Comparison of ENCODE assay signal across 16 mouse cellular contexts in genomic region chr10:22659386-22659725, GRCm38 (mm10). TPM values are rescaled to one million over a fixed set of nuclear protein-coding genes. Genes with fewer than 3 reads are reported as not detected.
DNase-seq lines count a peak whose midpoint lies in the region; ATAC-seq lines count a peak whose summit lies in the region.
"Had no signal": no experiment of that assay in that cellular context is flagged by ENCODE, and none has a peak within 500 bp of the region (broad histone marks: within the 10 kb centered on the region; RNA-seq: fewer than 3 reads in every experiment).

No protein-coding gene starts in this region.

- intact Hi-C loops in gastrocnemius, postnatal 36 days (cut with DNase I), result no loop called here

- 59% methylated on average over 10 of the region's 10 CpGs for WGBS in forebrain, embryonic 15.5 days
- 82% methylated on average over 10 of the region's 10 CpGs for WGBS in limb, embryonic 13.5 days

- H3K27me3 ChIP-seq in forebrain, embryonic 15.5 days, result no peaks in the 10 kb centered on the region
- 0 out of 2 replicates have a peak, but pooled peaks cover 3% of the 10 kb centered on the region for H3K27me3 ChIP-seq in limb, embryonic 13.5 days

- H3K36me3 ChIP-seq in forebrain, embryonic 15.5 days, result no peaks in the 10 kb centered on the region
- no peaks in the 10 kb centered on the region for H3K36me3 ChIP-seq in limb, embryonic 13.5 days

- no peaks in the 10 kb centered on the region for H3K9me3 ChIP-seq in forebrain, embryonic 15.5 days
- no peaks in the 10 kb centered on the region for H3K9me3 ChIP-seq in limb, embryonic 13.5 days

- peaks cover 11% of the 10 kb centered on the region for H3K4me1 ChIP-seq in forebrain, embryonic 15.5 days
- peaks cover 18% of the 10 kb centered on the region for H3K4me1 ChIP-seq in limb, embryonic 13.5 days

- no peak overlapping the region for H3K27ac ChIP-seq in forebrain, embryonic 15.5 days (replicated peaks)
- peak overlapping the region; percentile 34; the same call in 1 of the 2 replicates for H3K27ac ChIP-seq in limb, embryonic 13.5 days

- no peak overlapping the region; the same call in 1 of the 2 replicates for H3K4me2 ChIP-seq in forebrain, embryonic 15.5 days (replicated peaks)
- no peak overlapping the region for H3K4me2 ChIP-seq in limb, embryonic 13.5 days (replicated peaks)

- 0 out of 2 replicates have a peak, but pooled peaks have one; percentile 7 for ATAC-seq in forebrain, embryonic 15.5 days (replicated peaks)
- ATAC-seq in limb, embryonic 13.5 days (ENCODE audit: low FRiP score, low read depth), result no peak
- ATAC-seq: activated CD4-positive, CD25-positive, alpha-beta regulatory T cell, adult 4 months had no signal

- DNase-seq in urinary bladder, postnatal 4 days (ENCODE audit: low spot score in 2 of 2), result peak; percentile 14 to 53
- DNase-seq in urinary bladder, postnatal 14 days (ENCODE audit: low spot score), result no peak
- DNase-seq in gastrocnemius, postnatal 36 days, result no peak
- DNase-seq in heart, postnatal 4 days, result no peak
- no peak for DNase-seq in spleen, adult 18-20 months
- DNase-seq: cerebellum, adult 11 months; gastrocnemius, adult 2 months; heart, postnatal 36 days; kidney, adult 2 months; kidney, postnatal 36 days; layer of hippocampus, postnatal 36 days; lung, adult 18-20 months had no signal

- H3K9ac ChIP-seq in forebrain, embryonic 15.5 days (replicated peaks), result no peak overlapping the region
- no peak overlapping the region for H3K9ac ChIP-seq in limb, embryonic 13.5 days

- no peak overlapping the region for H3K4me3 ChIP-seq in forebrain, embryonic 15.5 days
- no peak overlapping the region for H3K4me3 ChIP-seq in limb, embryonic 13.5 days

RNA-seq across cellular contexts. Expression of gene Slc2a12, which starts 14.5 kb away (rescaled TPM):
- polyA plus RNA-seq in forebrain, embryonic 15.5 days (2015; fragmentation: Nextera tagmentation; extraction: Ambion mirVana), result 2.8 and 4.0 TPM in 2 replicates
- polyA plus RNA-seq in limb, embryonic 13.5 days (2015; fragmentation: Nextera tagmentation; extraction: Ambion mirVana), result 1.8 and 2.2 TPM in 2 replicates
- total RNA-seq in gastrocnemius, postnatal 36 days (2021), result 10 to 100 TPM; 11.5 to 14.4 TPM
- 10 to 100 TPM in 1 of 2 experiments, 1 to 10 TPM in 1; 5.9 to 10.9 TPM for total RNA-seq in heart, postnatal 4 days (2021)
- total RNA-seq: megakaryocyte progenitor cell, adult 5-6 weeks had no signal
- polyA plus RNA-seq: activated CD4-positive, CD25-positive, alpha-beta regulatory T cell, adult 4 months had no signal

Comparison
In these comparisons a context has a peak if more than half of its experiments do, and no peak if none do; other contexts are left out.
1. DNase-seq: peak in urinary bladder, postnatal 4 days (2 of 2); none in urinary bladder, postnatal 14 days (single experiment), gastrocnemius, postnatal 36 days (0 of 2), heart, postnatal 4 days (single experiment) and spleen, adult 18-20 months (0 of 2).